Mouse (Mus musculus): ENCODE measurements at regions not wholly inside any gene's neighbourhood (a gene's known extent, or its start where the extent isn't known, plus 50 kb on each side); places are given as distances from the start of the nearest gene placed in this dataset.

DNA sequence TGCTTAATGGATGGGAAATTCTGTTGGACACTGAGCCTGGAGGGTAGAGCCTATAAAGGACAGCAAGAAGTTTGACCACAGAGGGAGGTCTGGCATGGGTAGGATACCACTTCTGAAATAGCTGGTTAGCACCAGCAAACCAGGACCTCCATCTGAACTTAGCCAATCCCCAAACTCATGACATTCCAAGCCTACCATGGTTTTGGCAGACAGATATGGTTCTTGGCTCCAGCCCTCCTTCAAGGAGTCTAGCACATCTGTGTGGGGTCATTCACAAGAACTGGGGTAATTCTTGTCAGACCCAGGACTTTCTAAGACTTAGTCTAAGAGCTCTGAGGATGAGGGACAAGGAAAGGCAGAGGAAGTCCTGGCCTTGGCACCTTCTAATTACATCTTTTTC, 187.7 kb downstream of the Phlda1 start:
- H3K27ac ChIP-seq (ENCODE audit: low read depth, low read length) = no peak overlapping the region
- no peak for ATAC-seq (ENCODE audit: low FRiP score)

GRCm38 (mm10) chr10:111694227-111695200, 188.4 kb downstream of the Phlda1 start:
- no peaks in the 10 kb centered on the region for H3K27me3 ChIP-seq (ENCODE audit: control insufficient read depth, insufficient read depth, low read length)
- H3K9ac ChIP-seq (ENCODE audit: low read depth, low read length) = no peak overlapping the region
- no peaks in the 10 kb centered on the region for H3K9me3 ChIP-seq (ENCODE audit: control insufficient read depth, low read length)
- no peak overlapping the region for H3K27ac ChIP-seq (ENCODE audit: low read depth, low read length)
- 68% methylated on average over 6 of the region's 6 CpGs for WGBS
- H3K4me2 ChIP-seq (replicated peaks; ENCODE audit: low read depth, low read length) = no peak overlapping the region
- no peak for DNase-seq (ENCODE audit: low spot score)
- no peak overlapping the region for H3K4me3 ChIP-seq (ENCODE audit: low read depth, low read length)
- ATAC-seq (ENCODE audit: low FRiP score) = peak; percentile 35; the same call in 1 of the 2 replicates
- no peaks in the 10 kb centered on the region for H3K4me1 ChIP-seq (replicated peaks; ENCODE audit: control insufficient read depth, insufficient read depth, low read length)
- H3K36me3 ChIP-seq (ENCODE audit: control insufficient read depth, insufficient read depth, low read length) = no peaks in the 10 kb centered on the region

More for the DNA sequence above, 187.7 kb downstream of the Phlda1 start:
- H3K9me3 ChIP-seq (ENCODE audit: control insufficient read depth, low read length) = no peaks in the 10 kb centered on the region
- H3K36me3 ChIP-seq (ENCODE audit: control insufficient read depth, insufficient read depth, low read length) = no peaks in the 10 kb centered on the region
- DNase-seq (ENCODE audit: low spot score) = no peak
- no peak overlapping the region for H3K4me2 ChIP-seq (replicated peaks; ENCODE audit: low read depth, low read length)
- no peak overlapping the region for H3K9ac ChIP-seq (ENCODE audit: low read depth, low read length)
- H3K27me3 ChIP-seq (ENCODE audit: control insufficient read depth, insufficient read depth, low read length) = no peaks in the 10 kb centered on the region
- no peaks in the 10 kb centered on the region for H3K4me1 ChIP-seq (replicated peaks; ENCODE audit: control insufficient read depth, insufficient read depth, low read length)
- H3K4me3 ChIP-seq (ENCODE audit: low read depth, low read length) = no peak overlapping the region

GRCm38 (mm10) chr10:111695918-111696760, 190.1 kb downstream of the Phlda1 start:
- Histone ChIP-seq H3K9ac (ENCODE audit: low read depth, low read length) (no peak overlapping the region), H3K9me3 (ENCODE audit: control insufficient read depth, low read length) (no peaks in the 10 kb centered on the region), H3K4me2 (replicated peaks; ENCODE audit: low read depth, low read length) (no peak overlapping the region), H3K36me3 (ENCODE audit: control insufficient read depth, insufficient read depth, low read length) (no peaks in the 10 kb centered on the region), H3K27ac (ENCODE audit: low read depth, low read length) (no peak overlapping the region), H3K27me3 (ENCODE audit: control insufficient read depth, insufficient read depth, low read length) (no peaks in the 10 kb centered on the region), H3K4me3 (ENCODE audit: low read depth, low read length) (no peak overlapping the region), H3K4me1 (replicated peaks; ENCODE audit: control insufficient read depth, insufficient read depth, low read length) (no peaks in the 10 kb centered on the region)
- ATAC-seq (ENCODE audit: low FRiP score) (no peak), DNase-seq (ENCODE audit: low spot score) (no peak)
- 84% methylated on average over 4 of the region's 4 CpGs for WGBS

GRCm38 (mm10) chr10:111696987-111697386, 190.9 kb downstream of the Phlda1 start:
- Histone ChIP-seq H3K9ac (ENCODE audit: low read depth, low read length) (no peak overlapping the region), H3K9me3 (ENCODE audit: control insufficient read depth, low read length) (no peaks in the 10 kb centered on the region), H3K4me1 (replicated peaks; ENCODE audit: control insufficient read depth, insufficient read depth, low read length) (no peaks in the 10 kb centered on the region), H3K27me3 (ENCODE audit: control insufficient read depth, insufficient read depth, low read length) (no peaks in the 10 kb centered on the region), H3K4me3 (ENCODE audit: low read depth, low read length) (no peak overlapping the region), H3K4me2 (replicated peaks; ENCODE audit: low read depth, low read length) (no peak overlapping the region), H3K36me3 (ENCODE audit: control insufficient read depth, insufficient read depth, low read length) (no peaks in the 10 kb centered on the region), H3K27ac (ENCODE audit: low read depth, low read length) (no peak overlapping the region)
- ATAC-seq (ENCODE audit: low FRiP score) (no peak), DNase-seq (ENCODE audit: low spot score) (no peak)
- 89% methylated on average over 2 of the region's 2 CpGs for WGBS

DNA sequence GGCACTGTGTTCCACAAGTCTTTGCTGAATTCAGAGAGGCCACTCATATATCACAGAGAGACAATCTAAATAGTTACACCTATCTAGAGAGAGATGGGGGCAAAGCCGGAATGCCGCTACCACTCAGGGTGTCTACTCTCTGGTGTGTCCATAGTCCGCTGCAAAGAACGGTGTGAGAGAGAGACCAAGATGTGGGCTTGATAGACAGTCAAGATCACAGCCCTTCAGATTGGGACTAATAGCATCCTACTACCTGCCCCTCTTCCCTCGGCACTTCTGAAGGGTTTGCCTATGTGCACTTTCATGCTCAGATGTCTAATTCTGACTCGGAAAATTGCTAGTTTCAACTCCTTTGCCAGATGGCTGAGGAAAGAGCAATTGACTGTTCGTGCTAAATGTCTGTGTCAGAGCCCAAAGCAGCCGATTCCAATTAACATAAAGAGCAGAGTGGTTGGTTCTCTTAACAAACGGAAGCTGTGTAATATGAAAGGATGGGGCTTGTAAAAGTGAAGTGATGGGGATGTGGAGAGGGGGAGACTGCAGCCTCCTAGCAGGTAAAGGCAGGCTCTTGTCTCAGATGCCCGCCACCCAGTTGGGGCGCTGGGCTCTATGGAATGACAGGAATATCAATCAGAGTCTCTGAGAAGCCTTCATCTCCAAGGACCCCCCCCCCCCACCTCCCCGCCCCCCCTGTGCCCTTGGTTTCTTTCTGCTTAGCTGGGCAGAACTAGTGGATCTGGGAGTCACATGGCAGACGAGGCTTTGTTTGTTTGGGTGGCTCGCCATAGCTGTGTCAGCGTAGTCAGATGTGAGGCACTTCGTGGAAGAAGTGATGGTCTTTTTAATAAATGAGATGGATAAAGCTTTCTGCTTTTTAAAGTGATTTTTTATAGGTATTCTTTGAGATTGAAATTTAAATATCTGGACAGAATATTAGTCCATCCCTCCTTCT, 193.7 kb downstream of the Phlda1 start:
- ATAC-seq (ENCODE audit: low FRiP score) (peak; percentile 83), DNase-seq (ENCODE audit: low spot score) (peak; percentile 20)
- H3K9ac ChIP-seq (ENCODE audit: low read depth, low read length) = no peak overlapping the region
- no peaks in the 10 kb centered on the region for H3K9me3 ChIP-seq (ENCODE audit: control insufficient read depth, low read length)
- no peak overlapping the region for H3K4me3 ChIP-seq (ENCODE audit: low read depth, low read length)
- H3K27ac ChIP-seq (ENCODE audit: low read depth, low read length) = peak overlapping the region; percentile 27; the same call in 1 of the 2 replicates
- H3K4me1 ChIP-seq (replicated peaks; ENCODE audit: control insufficient read depth, insufficient read depth, low read length) = no peaks in the 10 kb centered on the region
- no peaks in the 10 kb centered on the region for H3K27me3 ChIP-seq (ENCODE audit: control insufficient read depth, insufficient read depth, low read length)
- WGBS = 69% methylated on average over 16 of the region's 16 CpGs
- H3K36me3 ChIP-seq (ENCODE audit: control insufficient read depth, insufficient read depth, low read length) = no peaks in the 10 kb centered on the region
- no peak overlapping the region for H3K4me2 ChIP-seq (replicated peaks; ENCODE audit: low read depth, low read length)

DNA sequence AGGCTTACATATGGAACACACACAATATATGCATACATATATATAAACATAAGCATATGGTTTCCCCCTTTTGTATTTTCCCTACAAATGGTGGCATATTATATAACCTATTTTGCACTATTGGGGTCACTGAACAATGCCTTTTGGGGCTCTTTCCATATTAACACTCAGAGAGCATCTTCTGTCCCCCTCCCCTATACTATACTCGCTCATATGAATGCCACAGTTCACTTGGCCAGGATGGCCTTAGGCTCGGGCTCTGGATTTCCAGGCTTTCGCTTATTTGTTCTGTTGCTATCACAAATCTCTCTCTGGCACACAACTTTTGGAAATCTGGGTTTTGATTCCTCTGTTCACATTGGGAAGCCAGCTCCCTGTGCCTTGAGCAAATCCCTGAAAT, 194.5 kb downstream of the Phlda1 start:
- no peak overlapping the region for H3K4me2 ChIP-seq (replicated peaks; ENCODE audit: low read depth, low read length)
- WGBS = 84% methylated on average over 3 of the region's 3 CpGs
- H3K27ac ChIP-seq (ENCODE audit: low read depth, low read length) = no peak overlapping the region; the same call in 1 of the 2 replicates
- 0 out of 2 replicates have a peak, but pooled peaks have one; percentile 49 for ATAC-seq (ENCODE audit: low FRiP score)
- H3K9ac ChIP-seq (ENCODE audit: low read depth, low read length) = no peak overlapping the region
- H3K4me1 ChIP-seq (replicated peaks; ENCODE audit: control insufficient read depth, insufficient read depth, low read length) = no peaks in the 10 kb centered on the region
- no peak for DNase-seq (ENCODE audit: low spot score)
- H3K36me3 ChIP-seq (ENCODE audit: control insufficient read depth, insufficient read depth, low read length) = no peaks in the 10 kb centered on the region
- H3K9me3 ChIP-seq (ENCODE audit: control insufficient read depth, low read length) = no peaks in the 10 kb centered on the region; the same call in 1 of the 2 replicates
- H3K4me3 ChIP-seq (ENCODE audit: low read depth, low read length) = no peak overlapping the region
- no peaks in the 10 kb centered on the region for H3K27me3 ChIP-seq (ENCODE audit: control insufficient read depth, insufficient read depth, low read length)

- no peaks in the 10 kb centered on the region for H3K27me3 ChIP-seq (ENCODE audit: control insufficient read depth, insufficient read depth, low read length)
- DNase-seq (ENCODE audit: low spot score) (peak; percentile 11), ATAC-seq (ENCODE audit: low FRiP score) (peak; percentile 36; the same call in 1 of the 2 replicates)
- no peak overlapping the region for H3K4me2 ChIP-seq (replicated peaks; ENCODE audit: low read depth, low read length)
- no peak overlapping the region for H3K27ac ChIP-seq (ENCODE audit: low read depth, low read length)
- no peak overlapping the region for H3K9ac ChIP-seq (ENCODE audit: low read depth, low read length)
- peaks cover 3% of the 10 kb centered on the region; the same call in 1 of the 2 replicates for H3K9me3 ChIP-seq (ENCODE audit: control insufficient read depth, low read length)
- no peak overlapping the region for H3K4me3 ChIP-seq (ENCODE audit: low read depth, low read length)
- H3K4me1 ChIP-seq (replicated peaks; ENCODE audit: control insufficient read depth, insufficient read depth, low read length) = no peaks in the 10 kb centered on the region
- no peaks in the 10 kb centered on the region for H3K36me3 ChIP-seq (ENCODE audit: control insufficient read depth, insufficient read depth, low read length)
- WGBS = 67% methylated on average over 4 of the region's 4 CpGs
These were observed 195.1 kb downstream of the Phlda1 start for GRCm38 (mm10) chr10:111701138-111701537.

DNA sequence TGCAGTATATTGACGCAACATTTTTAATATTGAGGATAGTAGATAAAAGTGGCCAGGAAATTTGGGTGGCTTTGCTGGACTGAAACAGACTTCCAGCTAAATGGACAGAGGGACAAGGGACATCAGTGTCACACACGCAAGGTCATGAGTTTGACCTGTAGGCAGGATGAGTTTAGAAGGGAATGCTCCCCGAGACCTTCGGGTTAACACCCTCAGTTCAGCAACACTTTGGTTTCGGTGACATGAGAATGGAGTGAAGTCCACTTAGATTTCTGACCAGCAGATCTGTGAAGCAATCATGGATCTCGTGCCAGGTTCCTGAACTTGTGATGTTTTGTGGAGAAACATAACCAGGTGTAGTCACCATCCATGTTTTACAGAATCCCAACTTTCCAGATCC, 196.3 kb downstream of the Phlda1 start:
- no peaks in the 10 kb centered on the region for H3K36me3 ChIP-seq (ENCODE audit: control insufficient read depth, insufficient read depth, low read length)
- no peak overlapping the region for H3K9ac ChIP-seq (ENCODE audit: low read depth, low read length)
- H3K9me3 ChIP-seq (ENCODE audit: control insufficient read depth, low read length) = peaks cover 3% of the 10 kb centered on the region; the same call in 1 of the 2 replicates
- no peak for ATAC-seq (ENCODE audit: low FRiP score)
- no peak for DNase-seq (ENCODE audit: low spot score)
- no peaks in the 10 kb centered on the region for H3K27me3 ChIP-seq (ENCODE audit: control insufficient read depth, insufficient read depth, low read length)
- no peak overlapping the region for H3K27ac ChIP-seq (ENCODE audit: low read depth, low read length)
- no peak overlapping the region for H3K4me2 ChIP-seq (replicated peaks; ENCODE audit: low read depth, low read length)
- WGBS = 94% methylated on average over 6 of the region's 6 CpGs
- H3K4me3 ChIP-seq (ENCODE audit: low read depth, low read length) = no peak overlapping the region
- H3K4me1 ChIP-seq (replicated peaks; ENCODE audit: control insufficient read depth, insufficient read depth, low read length) = no peaks in the 10 kb centered on the region

All from hindbrain, embryonic 11.5 days (tissue).